Mouse (Mus musculus) MEL-GATA-1-ER (cell line): ENCODE results near the gene Kank4.
"Not testable (repeated sequence)": the region's sequence is repeated elsewhere in the genome, so short reads cannot be mapped to it uniquely, and the experiment has no call there.

Source experiments
- DNase-seq: peaks from one replicate; pipeline ENCODE4 v3.0.0-alpha.2; 2012; ENCODE audit warnings: low read depth; ENCODE audit errors: extremely low read depth

Kank4 gene

DNA sequence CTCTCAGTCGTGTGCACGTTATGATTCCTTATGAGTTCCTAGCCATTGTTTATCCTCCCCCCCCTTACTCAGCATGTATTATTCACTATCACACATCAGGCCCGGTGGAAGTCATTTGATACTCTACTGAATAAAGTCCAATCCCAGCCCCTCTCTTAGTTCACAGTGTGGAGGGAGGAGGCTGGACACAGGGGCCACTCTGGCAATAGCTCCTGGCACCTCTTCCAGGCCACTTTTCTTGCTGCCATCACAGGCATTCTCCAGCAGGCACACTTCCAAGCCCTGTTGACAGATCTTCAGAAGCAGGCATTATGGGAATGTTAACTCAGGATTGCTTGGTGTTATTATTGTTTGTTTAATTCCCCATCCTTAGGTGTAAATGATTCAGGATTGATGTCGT, 17.4 kb upstream of the Kank4 start:
- DNase-seq: no peak

- no peak for DNase-seq
Observed at GRCm38 (mm10) chr4:98831726-98832125, 14.4 kb upstream of the Kank4 start.

GRCm38 (mm10) chr4:98826701-98827100, 9.4 kb upstream of the Kank4 start:
- no peak for DNase-seq

DNA sequence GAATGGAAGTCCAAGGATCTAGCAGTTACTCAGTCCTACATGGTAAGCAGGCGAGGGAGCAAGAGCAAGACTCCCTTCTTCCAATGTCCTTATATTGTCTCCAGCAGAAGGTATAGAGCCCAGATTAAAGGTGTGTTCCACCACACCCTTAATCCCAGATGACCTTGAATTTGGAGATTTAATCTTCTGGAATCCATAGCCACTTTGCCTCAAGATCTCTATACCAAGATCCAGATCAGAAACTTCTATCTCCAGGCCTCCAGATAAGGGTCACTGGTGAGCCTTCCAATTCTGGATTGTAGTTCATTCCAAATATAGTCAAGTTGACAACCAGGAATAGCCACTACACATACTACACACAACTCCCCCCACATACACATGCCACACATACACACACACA, 6.4 kb upstream of the Kank4 start, which contains the start of gene I0C0044D17Rik:
Gene I0C0044D17Rik, minus strand, starts transcription at position 101 of the 400 bp plus-strand sequence.
- not testable (repeated sequence) for DNase-seq

- no peak for DNase-seq
Observed at GRCm38 (mm10) chr4:98823047-98823446, 5.7 kb upstream of the Kank4 start.

GRCm38 (mm10) chr4:98822478-98822877, 5.1 kb upstream of the Kank4 start:
- no peak for DNase-seq

DNA sequence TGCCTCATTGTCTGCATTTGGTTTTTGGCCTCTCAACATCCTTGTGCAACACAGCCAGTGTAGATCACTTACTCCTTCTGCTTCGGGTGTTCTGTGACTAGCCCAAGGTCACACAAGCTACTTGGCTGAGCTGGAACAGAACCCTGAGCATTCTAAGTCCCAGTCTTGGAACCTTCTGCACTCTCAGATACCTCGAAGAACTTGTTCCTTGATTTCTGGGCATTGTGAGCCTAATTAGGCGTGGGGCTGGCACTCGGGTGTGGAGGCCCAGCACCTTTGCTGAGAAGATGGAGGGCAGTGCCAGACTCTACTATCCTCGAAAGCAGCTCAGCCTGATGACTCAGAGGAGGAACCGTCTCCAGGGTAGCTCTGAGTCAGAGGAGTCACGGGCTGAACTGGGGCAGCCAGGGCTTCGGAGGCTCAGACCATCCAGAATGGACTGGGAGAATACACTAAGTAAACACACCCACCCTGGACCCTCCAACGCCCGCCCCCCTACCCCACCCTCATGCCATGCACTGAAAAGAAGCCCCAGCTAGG, 1.9 kb upstream of the Kank4 start:
- DNase-seq: no peak

GRCm38 (mm10) chr4:98816807-98817183, 542 bp downstream of the Kank4 start:
- DNase-seq: no peak

DNA sequence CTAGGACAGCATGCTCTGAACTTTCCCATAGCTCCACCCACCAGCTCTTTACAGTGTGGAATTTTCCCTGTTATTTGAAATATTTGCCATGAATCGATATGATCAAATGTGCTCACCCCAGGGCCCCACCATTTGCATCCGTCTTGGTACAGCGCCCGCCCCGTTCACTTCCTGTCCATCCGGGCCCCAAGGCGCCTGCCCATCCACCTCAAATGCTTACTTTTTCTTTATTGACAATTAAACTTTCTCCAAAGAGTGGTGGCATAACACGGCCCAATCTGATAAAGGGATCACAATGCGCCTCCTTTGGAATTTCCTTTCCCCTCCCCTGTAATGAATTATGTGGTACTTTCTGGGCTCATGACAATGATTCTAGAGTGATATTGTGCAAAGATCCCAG, 11.0 kb downstream of the Kank4 start:
- DNase-seq: no peak

DNA sequence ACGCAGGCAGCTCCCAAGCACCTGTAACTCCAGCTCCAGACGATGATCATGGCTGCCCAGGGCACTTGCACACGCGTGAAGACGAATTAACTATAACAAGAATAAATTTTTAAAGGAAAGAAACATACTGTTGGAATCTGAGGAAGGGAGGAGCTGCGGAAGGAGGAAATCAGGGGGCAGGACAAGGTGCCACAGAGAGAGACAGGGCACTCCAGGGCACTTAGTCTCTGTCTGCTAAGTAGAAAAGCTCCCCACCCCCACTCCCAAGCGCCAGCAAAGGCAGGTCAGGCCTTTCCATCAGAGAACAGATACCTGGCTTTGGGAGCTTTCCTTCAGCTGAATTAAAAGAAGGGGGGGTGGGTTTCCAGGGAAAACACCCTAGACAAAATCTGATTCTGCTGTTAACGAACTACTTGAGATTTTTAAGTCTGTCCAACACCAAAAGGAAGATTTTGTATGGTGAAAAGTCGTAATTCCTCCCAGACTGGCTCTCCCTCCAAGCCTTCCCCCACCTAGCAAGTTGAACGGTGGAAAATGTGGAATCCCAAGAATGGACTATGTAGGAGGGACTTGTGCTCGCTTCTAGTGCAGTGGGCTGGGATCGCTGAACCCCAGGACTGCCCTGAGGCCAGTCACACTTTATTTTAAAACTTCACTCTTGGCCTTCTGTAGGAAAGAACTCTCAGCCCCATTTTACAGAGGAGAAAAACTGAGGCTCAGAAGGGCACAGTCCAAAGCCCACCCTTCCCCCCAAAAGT, 11.9 kb downstream of the Kank4 start:
- DNase-seq: no peak

DNA sequence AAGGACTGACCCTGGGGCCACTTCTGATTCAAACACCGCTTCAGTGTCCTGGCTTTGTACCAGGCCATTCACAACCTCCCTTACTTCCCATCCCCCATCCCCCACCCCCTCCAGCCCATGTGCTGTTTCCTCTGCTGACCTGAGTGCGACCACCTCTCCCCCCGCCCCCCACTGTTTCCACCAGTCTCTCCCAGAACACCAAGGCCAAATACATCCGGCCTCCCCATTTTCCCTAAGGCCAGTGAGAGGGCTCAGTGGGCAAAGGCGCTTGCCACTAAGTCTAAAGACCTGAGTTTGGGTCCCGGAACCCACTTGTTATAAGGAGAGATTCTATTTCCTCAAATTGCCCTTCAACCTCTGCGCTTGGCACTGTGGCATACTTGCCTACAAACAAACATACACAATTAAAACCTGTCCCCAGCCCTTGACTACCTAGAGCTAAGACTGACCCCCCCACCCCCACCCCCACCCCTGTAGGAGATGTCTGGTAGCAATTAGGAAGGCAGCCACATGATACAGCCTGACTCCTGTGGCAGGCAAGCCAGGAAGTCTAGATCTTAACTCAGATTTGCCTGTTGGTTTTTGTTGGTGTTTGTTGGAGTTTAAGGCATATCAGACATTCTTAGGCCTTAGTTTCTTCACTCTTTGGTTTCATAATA, 12.7 kb downstream of the Kank4 start:
- no peak for DNase-seq

DNA sequence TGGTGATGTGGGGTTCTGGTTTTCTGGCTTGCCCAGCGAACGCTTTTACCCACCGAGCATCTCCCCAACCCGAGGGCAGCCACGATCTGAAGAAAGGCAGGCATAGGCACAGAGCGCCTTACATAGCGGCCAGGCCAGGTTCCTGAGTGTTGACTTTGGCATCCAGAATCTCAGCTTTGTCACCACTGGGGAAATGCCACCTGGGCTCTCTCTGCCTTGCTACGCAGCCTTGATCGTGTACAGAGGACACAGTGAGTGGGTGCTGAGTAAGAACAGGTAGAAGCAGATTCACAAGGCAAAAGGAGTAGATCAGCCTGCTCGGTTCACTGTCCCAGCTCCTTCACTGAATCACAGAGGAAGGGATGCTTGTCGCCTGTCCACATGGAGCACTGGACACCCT, 15.6 kb downstream of the Kank4 start:
- no peak for DNase-seq

DNA sequence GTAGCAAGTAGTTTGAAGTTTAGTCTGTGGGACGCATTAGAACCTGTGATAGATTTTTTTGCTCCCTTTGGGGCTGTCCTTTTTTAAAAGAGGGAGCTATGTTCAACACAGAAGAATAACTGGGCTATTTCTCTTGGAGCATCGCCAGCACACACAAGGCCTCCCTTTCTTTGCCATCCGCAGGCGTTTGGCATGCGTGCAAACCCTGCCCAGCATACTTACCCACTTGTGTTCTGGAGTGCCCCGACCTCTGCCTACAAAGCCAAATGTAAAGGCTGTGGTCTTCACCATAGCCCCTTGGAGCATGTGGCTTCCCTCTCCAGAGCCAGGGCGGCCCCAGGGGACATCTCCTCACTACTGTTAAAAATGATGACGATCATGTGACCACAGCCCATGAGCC, 16.5 kb downstream of the Kank4 start:
- no peak for DNase-seq

DNA sequence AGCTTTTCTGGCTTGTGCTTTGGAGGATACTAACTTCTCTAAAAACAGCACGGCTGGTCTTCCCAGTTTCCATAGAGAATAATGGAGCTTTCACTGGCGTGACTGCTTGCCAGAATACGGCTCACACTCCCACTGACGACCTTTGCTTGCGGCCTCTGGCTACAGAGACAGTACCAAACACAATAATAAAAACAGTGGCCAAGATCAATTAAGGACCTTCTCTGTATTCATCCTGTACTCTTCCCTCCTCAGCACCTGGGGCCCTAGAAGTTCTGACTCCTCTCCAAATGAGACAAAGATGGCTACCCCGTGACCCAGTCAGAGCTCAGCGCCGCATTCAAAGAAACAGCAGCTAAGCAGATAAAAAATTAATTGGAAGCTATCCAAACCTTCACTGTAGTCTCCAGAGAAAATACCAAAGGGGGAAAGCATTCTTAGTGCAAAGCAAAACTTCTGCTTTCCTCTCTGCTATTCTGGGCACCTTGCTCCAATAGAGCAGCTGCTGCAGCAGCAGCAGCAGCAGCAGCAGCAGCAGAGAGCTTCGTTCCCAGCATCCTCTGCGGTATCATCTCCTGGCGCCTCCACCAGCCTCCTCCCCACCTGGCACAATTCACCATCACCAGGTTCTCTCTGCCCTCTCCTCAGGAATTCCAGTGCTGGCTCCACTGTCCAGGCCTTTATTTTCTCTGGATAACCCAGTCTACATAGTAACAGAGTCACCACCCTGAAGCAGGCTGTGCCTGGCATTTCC, 20.6 kb downstream of the Kank4 start:
- no peak for DNase-seq

DNA sequence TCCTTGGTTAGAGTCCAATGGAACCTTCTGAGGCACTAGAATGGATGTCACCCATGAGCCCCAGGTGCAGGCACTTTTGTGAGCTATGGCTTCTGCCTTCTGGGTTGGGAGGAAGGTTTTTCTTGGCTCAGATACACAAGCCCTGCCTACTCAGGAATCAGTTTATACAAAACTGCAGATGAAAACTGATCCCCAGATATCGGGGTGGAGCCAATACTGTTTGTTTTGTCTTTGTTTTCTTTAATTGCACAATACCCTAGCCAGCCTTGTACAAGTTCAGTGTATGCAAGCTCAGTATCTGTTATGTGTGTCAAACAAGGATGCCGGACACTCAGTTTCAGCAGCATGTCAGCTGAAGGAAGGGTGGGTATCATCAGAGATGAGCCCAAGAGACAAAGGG, 22.1 kb downstream of the Kank4 start:
- no peak for DNase-seq

DNA sequence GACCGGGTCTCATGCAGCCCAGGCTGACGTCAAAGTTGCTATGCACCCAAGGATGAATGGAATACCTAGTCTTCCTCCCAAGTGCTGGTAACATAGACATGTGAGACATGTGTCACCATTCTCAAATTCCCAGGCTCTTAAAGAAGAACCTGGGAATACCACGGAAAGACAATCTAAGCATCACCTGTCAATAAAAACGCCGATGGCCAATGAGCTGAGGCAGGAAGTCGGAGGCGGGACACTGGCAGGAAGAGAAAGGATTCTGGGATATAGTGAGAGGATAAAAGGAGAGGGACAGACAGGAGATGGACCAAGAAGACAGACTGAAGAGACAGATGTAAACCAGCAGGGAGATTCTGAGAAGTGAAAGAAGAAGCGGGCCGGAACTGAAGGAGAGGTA, 23.9 kb downstream of the Kank4 start:
- no peak for DNase-seq

- no peak for DNase-seq
Observed at GRCm38 (mm10) chr4:98790721-98791120, 26.6 kb downstream of the Kank4 start.

GRCm38 (mm10) chr4:98789861-98790311, 27.5 kb downstream of the Kank4 start:
- no peak for DNase-seq

DNA sequence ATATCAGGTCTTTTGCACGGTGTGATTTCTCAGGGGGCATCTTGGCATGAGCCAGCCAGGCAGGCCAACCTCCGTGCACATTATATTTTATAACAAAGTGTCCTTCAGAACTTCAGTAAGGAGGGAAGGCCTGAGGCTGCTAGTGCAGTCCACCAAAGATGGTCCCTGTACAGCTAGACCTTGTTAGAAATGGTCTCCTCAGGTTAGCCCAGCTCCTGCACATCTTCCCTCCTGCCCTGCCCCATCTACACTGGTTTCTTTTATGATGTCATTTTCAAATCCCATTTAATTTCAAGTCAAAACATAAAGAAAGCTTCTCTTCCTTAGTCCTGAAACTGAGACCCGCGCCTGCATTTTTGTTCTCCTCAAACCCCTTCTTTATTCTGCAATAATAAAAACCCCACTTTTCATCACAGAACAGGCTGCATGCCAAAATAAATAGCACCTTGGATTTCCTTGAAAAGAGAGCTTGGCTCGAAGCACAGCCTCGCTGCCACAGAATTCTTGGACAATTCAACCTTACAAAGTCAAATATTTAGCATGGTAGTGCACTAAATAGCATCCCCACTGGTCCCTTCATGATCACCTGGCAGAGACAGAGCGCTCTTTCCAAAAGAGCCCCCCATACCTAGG, 28.1 kb downstream of the Kank4 start:
- no peak for DNase-seq

- DNase-seq: no peak
Observed at GRCm38 (mm10) chr4:98786281-98786680, 31.1 kb downstream of the Kank4 start.

DNA sequence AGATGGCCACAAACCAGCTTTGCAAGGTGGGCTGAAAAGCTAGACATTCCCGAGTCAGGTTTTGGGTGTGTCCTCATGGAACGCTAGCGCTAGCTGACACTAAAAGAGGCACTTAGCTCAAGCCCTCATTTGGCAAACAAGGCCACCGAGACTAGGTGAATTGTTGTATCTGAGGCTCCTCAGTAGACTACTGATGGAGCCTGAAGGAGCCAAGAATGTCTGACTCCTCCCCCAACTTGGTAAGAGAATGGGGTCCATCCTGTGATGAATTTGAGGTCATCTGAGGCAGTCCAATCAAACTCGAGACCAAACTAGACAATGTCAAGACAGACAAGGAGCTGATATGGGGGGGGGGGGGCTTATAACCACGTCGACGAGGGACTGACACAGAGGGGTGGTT, 31.5 kb downstream of the Kank4 start:
- DNase-seq: no peak

GRCm38 (mm10) chr4:98778219-98778618, 39.1 kb downstream of the Kank4 start:
- DNase-seq: no peak
